Mouse (Mus musculus) Muller cell, postnatal 12 days (primary cell): Measurements from ENCODE around the gene Relt.

Experiments
- DNase-seq: peaks from one replicate; pipeline ENCODE4 v3.0.0-alpha.2; 2015; ENCODE audit errors: inconsistent ontology term

Gene Relt

GRCm38 (mm10) chr7:100798810-100799209 is 64.4 kb downstream of the Relt start:
- DNase-seq: no peak
